Mouse (Mus musculus) forebrain, embryonic 13.5 days (tissue): ENCODE data around the gene Gm10719. TPM values are rescaled to one million over a fixed set of nuclear protein-coding genes. Genes with fewer than 3 reads are reported as not detected.
"Not testable (repeated sequence)": the region's sequence is repeated elsewhere in the genome, so short reads cannot be mapped to it uniquely, and the experiment has no call there.

Experiments
- ATAC-seq: fragments of 200-750 bp; cut with Nextera tagmentation; 2 replicates; pipeline ENCODE4 v1.8.0; 2017
- H3K27ac ChIP-seq: fragments of 300-500 bp; sonication (generic); 2 replicates; pipeline ENCODE4 v1.5.1; 2015; ENCODE audit warnings: inconsistent platforms, mild to moderate bottlenecking, moderate library complexity
- H3K27me3 ChIP-seq: fragments of 300-500 bp; sonication (generic); 2 replicates; pipeline ENCODE4 v1.6.1; 2015; ENCODE audit warnings: mild to moderate bottlenecking, inconsistent platforms
- H3K36me3 ChIP-seq: fragments of 300-500 bp; sonication (generic); 2 replicates; pipeline ENCODE4 v1.6.1; 2015; ENCODE audit warnings: mild to moderate bottlenecking, inconsistent platforms; ENCODE audit not compliant: poor library complexity, severe bottlenecking
- H3K4me1 ChIP-seq: fragments of 300-500 bp; sonication (generic); 2 replicates; pipeline ENCODE4 v1.6.1; 2015; ENCODE audit warnings: inconsistent platforms
- H3K4me2 ChIP-seq: fragments of 300-500 bp; sonication (generic); 2 replicates; pipeline ENCODE4 v1.6.1; 2015; ENCODE audit warnings: inconsistent platforms, mild to moderate bottlenecking, moderate library complexity
- H3K4me3 ChIP-seq: fragments of 300-500 bp; sonication (generic); 2 replicates; pipeline ENCODE4 v1.5.1; 2015; ENCODE audit warnings: mild to moderate bottlenecking, inconsistent platforms
- H3K9ac ChIP-seq: fragments of 300-500 bp; sonication (generic); 2 replicates; pipeline ENCODE4 v1.6.1; 2015; ENCODE audit warnings: mild to moderate bottlenecking, inconsistent platforms
- H3K9me3 ChIP-seq: fragments of 300-500 bp; sonication (generic); replicated peaks from 2 replicates; pipeline ENCODE4 v1.6.1; 2016; ENCODE audit warnings: inconsistent platforms
- WGBS: fragments of 180-500 bp; shearing (Covaris S2); methylation state at CpG from one replicate; pipeline ENCODE4 v1.1.7; 2015; 5-methylcytosine and 5-hydroxymethylcytosine counted together
- microRNA-seq: library from miRNA; unstranded; fragments of <30 nt; microRNA quantifications from one replicate; pipeline ENCODE4, GENCODE M21; 2016
- polyA plus RNA-seq: library from polyadenylated mRNA; unstranded; fragments of >200 nt; fragmentation: Nextera tagmentation; extraction: Ambion mirVana; gene quantifications from 2 replicates; pipeline ENCODE4 v1.2.1, GENCODE M21; 2015

The Gm10719 gene
- polyA plus RNA-seq, 1 experiment from 2014 or later = 0.72 TPM

DNA sequence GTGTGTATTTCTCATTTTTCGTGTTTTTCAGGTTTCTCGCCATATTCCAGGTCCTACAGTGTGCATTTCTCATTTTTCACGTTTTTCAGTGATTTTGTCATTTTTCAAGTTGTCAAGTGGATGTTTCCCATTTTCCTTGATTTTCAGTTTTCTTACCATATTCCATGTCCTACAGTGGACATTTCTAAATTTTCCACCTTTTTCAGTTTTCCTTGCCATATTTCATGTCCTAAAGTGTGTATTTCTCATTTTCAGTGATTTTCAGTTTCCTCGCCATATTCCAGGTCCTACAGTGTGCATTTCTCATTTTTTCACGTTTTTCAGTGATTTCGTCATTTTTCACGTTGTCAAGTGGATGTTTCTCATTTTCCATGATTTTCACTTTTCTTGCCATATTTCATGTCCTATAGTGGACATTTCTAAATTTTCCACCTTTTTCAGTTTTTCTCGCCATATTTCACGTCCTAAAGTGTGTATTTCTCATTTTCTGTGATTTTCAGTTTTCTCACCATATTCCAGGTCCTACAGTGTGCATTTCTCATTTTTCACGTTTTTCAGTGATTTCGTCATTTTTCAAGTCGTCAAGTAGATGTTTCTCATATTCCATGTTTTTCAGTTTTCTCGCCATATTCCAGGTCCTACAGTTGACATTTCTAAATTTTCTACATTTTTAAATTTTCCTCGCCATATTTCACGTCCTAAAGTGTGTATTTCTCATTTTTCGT is 12.2 kb downstream of the Gm10719 start:
- H3K4me2 ChIP-seq = not testable (repeated sequence)

DNA sequence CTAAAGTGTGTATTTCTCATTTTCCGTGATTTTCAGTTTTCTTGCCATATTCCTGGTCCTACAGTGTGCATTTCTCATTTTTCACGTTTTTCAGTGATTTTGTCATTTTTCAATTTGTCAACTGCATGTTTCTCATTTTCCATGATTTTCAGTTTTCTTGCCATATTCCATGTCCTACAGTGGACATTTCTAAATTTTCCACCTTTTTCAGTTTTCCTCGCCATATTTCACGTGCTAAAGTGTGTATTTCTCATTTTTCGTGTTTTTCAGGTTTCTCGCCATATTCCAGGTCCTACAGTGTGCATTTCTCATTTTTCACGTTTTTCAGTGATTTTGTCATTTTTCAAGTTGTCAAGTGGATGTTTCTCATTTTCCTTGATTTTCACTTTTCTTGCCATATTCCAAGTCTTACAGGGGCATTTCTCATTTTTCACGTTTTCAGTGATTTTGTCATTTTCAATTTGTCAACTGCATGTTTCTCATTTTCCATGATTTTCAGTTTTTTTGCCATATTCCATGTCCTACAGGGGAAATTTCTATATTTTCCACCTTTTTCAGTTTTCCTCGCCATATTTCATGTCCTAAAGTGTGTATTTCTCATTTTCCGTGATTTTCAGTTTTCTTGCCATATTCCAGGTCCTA is 13.6 kb downstream of the Gm10719 start:
- 0 out of 2 replicates have a peak, but pooled peaks have one; percentile 48 for ATAC-seq
- not testable (repeated sequence) for H3K4me1 ChIP-seq, H3K27me3 ChIP-seq, H3K4me3 ChIP-seq, H3K9me3 ChIP-seq, H3K9ac ChIP-seq, H3K4me2 ChIP-seq, H3K36me3 ChIP-seq, H3K27ac ChIP-seq
- WGBS = 57% methylated on average over 2 of the region's 10 CpGs

More for the DNA sequence above, 12.2 kb downstream of the Gm10719 start:
- not testable (repeated sequence) for H3K9ac ChIP-seq, H3K4me1 ChIP-seq, H3K27me3 ChIP-seq, H3K27ac ChIP-seq, H3K9me3 ChIP-seq, H3K4me3 ChIP-seq, ATAC-seq, H3K36me3 ChIP-seq
- WGBS = 63% methylated on average over 14 of the region's 16 CpGs

DNA sequence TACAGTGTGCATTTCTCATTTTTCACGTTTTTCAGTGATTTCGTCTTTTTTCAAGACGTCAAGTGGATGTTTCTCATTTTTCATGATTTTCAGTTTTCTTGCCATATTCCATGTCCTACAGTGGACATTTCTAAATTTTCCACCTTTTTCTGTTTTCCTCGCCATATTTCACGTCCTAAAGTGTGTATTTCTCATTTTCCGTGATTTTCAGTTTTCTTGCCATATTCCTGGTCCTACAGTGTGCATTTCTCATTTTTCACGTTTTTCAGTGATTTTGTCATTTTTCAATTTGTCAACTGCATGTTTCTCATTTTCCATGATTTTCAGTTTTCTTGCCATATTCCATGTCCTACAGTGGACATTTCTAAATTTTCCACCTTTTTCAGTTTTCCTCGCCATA is 17.1 kb downstream of the Gm10719 start, which contains the start of gene Gm17535:
Gene Gm17535 (plus strand): TSS at position 301 of the 400 bp plus-strand sequence.
- not testable (repeated sequence) for ATAC-seq, H3K9ac ChIP-seq, H3K4me1 ChIP-seq, H3K4me3 ChIP-seq, H3K27me3 ChIP-seq, H3K4me2 ChIP-seq, H3K9me3 ChIP-seq, H3K27ac ChIP-seq, H3K36me3 ChIP-seq
- WGBS = 54% methylated on average over 1 of the region's 8 CpGs

DNA sequence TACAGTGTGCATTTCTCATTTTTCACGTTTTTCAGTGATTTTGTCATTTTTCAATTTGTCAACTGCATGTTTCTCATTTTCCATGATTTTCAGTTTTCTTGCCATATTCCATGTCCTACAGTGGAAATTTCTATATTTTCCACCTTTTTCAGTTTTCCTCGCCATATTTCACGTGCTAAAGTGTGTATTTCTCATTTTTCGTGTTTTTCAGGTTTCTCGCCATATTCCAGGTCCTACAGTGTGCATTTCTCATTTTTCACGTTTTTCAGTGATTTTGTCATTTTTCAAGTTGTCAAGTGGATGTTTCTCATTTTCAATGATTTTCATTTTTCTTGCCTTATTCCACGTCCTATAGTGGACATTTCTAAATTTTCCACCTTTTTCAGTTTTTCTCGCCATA is 19.4 kb downstream of the Gm10719 start, which contains the start of gene Gm10715:
Gene Gm10715 (plus strand): TSS at position 301 of the 400 bp plus-strand sequence.
- H3K4me2 ChIP-seq, H3K27ac ChIP-seq, H3K4me3 ChIP-seq, ATAC-seq, H3K27me3 ChIP-seq, H3K36me3 ChIP-seq, H3K9ac ChIP-seq, H3K4me1 ChIP-seq, H3K9me3 ChIP-seq: not testable (repeated sequence)
- 74% methylated on average over 8 of the region's 8 CpGs for WGBS

DNA sequence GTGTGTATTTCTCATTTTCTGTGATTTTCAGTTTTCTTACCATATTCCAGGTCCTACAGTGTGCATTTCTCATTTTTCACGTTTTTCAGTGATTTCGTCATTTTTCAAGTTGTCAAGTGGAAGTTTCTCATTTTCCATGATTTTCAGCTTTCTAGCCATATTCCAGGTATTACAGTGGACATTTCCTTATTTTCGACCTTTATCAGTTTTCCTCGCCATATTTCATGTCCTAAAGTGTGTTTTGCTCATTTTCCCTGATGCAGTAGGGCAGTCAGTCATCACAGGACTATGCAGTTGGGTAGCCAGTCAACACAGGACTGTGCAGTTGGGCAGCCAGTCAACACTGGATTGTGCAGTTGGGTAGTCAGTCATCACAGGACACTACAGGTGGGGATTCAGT is 21.0 kb downstream of the Gm10719 start:
- 62% methylated on average over 4 of the region's 4 CpGs for WGBS
- not testable (repeated sequence) for H3K27ac ChIP-seq, H3K9me3 ChIP-seq, H3K4me1 ChIP-seq, H3K9ac ChIP-seq, ATAC-seq, H3K27me3 ChIP-seq, H3K36me3 ChIP-seq, H3K4me2 ChIP-seq, H3K4me3 ChIP-seq

Small RNAs within 50 kb of the gene (microRNA-seq; reads per million reads assigned to microRNA genes)
- gene Mir101c = not detected

Other genes starting within 250 kb of the Gm10719 start
- gene Gm10722, start 16.5 kb upstream of the Gm10719 start, polyA plus RNA-seq = not detected in 2 replicates
- gene Gm11168, start 14.1 kb upstream of the Gm10719 start, polyA plus RNA-seq = not detected in 2 replicates
- gene Gm10721, start 4.3 kb upstream of the Gm10719 start, polyA plus RNA-seq = 0.30 TPM in 1 of 2 replicates, not detected in the other
- gene Gm10720, start 1.8 kb upstream of the Gm10719 start, polyA plus RNA-seq = not detected in 2 replicates
- 0.69 and 2.1 TPM in 2 replicates for gene Gm10718, start 6.1 kb downstream of the Gm10719 start, polyA plus RNA-seq
- 0.58 and 0.65 TPM in 2 replicates for gene Gm10717, start 8.0 kb downstream of the Gm10719 start, polyA plus RNA-seq
- gene Gm17535, start 17.2 kb downstream of the Gm10719 start, polyA plus RNA-seq = not detected in 2 replicates
- not detected in 2 replicates for gene Gm10715, start 19.5 kb downstream of the Gm10719 start, polyA plus RNA-seq